Mouse (Mus musculus) CH12.LX (cell line): Measurements from ENCODE around the gene 4930503B20Rik. TPM values are rescaled to one million over a fixed set of nuclear protein-coding genes. Genes with fewer than 3 reads are reported as not detected.

ENCODE experiments used
- DNase-seq: peaks from one replicate; pipeline ENCODE4 v3.0.0-alpha.2; 2013; ENCODE audit errors: extremely low read depth
- H3K27ac ChIP-seq: 2 replicates; pipeline ENCODE4 v1.5.1; 2012; ENCODE audit warnings: low read depth, mild to moderate bottlenecking, control low read depth, moderate library complexity; ENCODE audit not compliant: insufficient read depth
- H3K27me3 ChIP-seq: replicated peaks from 2 replicates; pipeline ENCODE3; 2012; ENCODE audit warnings: inconsistent platforms
- H3K36me3 ChIP-seq, 2 experiments: replicated peaks in 1 of 2; 2 replicates each; pipeline versions ENCODE3 to v1.6.1; 2012; ENCODE audit warnings: inconsistent platforms in 1 of 2, low read length in 1 of 2, mild to moderate bottlenecking in 1 of 2, mixed read lengths in 1 of 2, moderate library complexity in 1 of 2; ENCODE audit not compliant: control insufficient read depth in 1 of 2, insufficient read depth in 1 of 2
- H3K4me1 ChIP-seq, 2 experiments: 2 replicates each; pipeline ENCODE4 v1.6.1; 2012; ENCODE audit warnings: inconsistent platforms in 1 of 2, moderate library complexity in 1 of 2; ENCODE audit not compliant: insufficient read depth in 2 of 2, control insufficient read depth in 1 of 2
- H3K4me2 ChIP-seq: 2 replicates; pipeline ENCODE4 v1.6.1; 2012; ENCODE audit warnings: low read depth, mild to moderate bottlenecking, control low read depth; ENCODE audit not compliant: poor library complexity, insufficient read depth, severe bottlenecking
- H3K4me3 ChIP-seq, 3 experiments: fragments of 150-350 bp in 1 of 3; sonication (generic) in 1 of 3; replicated peaks in 1 of 3; 2 replicates each; pipeline versions ENCODE3 to v1.5.1; 2011 to 2012; ENCODE audit warnings: low read depth in 2 of 3, low read length in 2 of 3, mild to moderate bottlenecking in 2 of 3, moderate library complexity in 2 of 3, control low read depth in 1 of 3, improper control_type of control experiment in 1 of 3, inconsistent platforms in 1 of 3, mixed read lengths in 1 of 3; ENCODE audit not compliant: poor library complexity in 1 of 3
- H3K79me2 ChIP-seq: replicated peaks from 2 replicates; pipeline ENCODE4 v1.6.1; 2012; ENCODE audit warnings: mild to moderate bottlenecking, moderate library complexity; ENCODE audit not compliant: control insufficient read depth, poor library complexity, insufficient read depth, severe bottlenecking; ENCODE audit errors: extremely low read depth
- H3K9ac ChIP-seq: 2 replicates; pipeline ENCODE4 v1.6.1; 2012; ENCODE audit warnings: low read depth, mild to moderate bottlenecking, control low read depth, moderate library complexity; ENCODE audit not compliant: insufficient read depth
- H3K9me3 ChIP-seq: replicated peaks from 2 replicates; pipeline ENCODE3; 2012; ENCODE audit warnings: low read length, inconsistent platforms, mixed read lengths
- BHLHE40 ChIP-seq: IDR thresholded peaks from 2 replicates; pipeline ENCODE4 v1.6.1; 2011; ENCODE audit warnings: mild to moderate bottlenecking, low read depth, low read length, improper control_type of control experiment
- CHD1 ChIP-seq: IDR thresholded peaks from 2 replicates; pipeline ENCODE4 v1.6.1; 2012; ENCODE audit warnings: low read depth, low read length, improper control_type of control experiment, inconsistent platforms
- CHD2 ChIP-seq: IDR thresholded peaks from 2 replicates; pipeline ENCODE4 v1.6.1; 2011; ENCODE audit warnings: low read length, improper control_type of control experiment
- E2F4 ChIP-seq: IDR thresholded peaks from 2 replicates; pipeline ENCODE4 v1.6.1; 2011; ENCODE audit warnings: low read depth, low read length, improper control_type of control experiment; ENCODE audit not compliant: insufficient replicate concordance
- EP300 ChIP-seq: IDR thresholded peaks from 2 replicates; pipeline ENCODE4 v1.6.1; 2011; ENCODE audit warnings: low read length, improper control_type of control experiment
- ETS1 ChIP-seq: conservative IDR thresholded peaks from 2 replicates; pipeline ENCODE4 v1.6.1; 2012; ENCODE audit warnings: low read depth, mild to moderate bottlenecking, inconsistent platforms, low read length, improper control_type of control experiment, moderate library complexity
- HCFC1 ChIP-seq: IDR thresholded peaks from 2 replicates; pipeline ENCODE4 v1.6.1; 2012; ENCODE audit warnings: low read depth, mild to moderate bottlenecking, inconsistent platforms, low read length, improper control_type of control experiment
- IRF4 ChIP-seq: IDR thresholded peaks from 2 replicates; pipeline ENCODE4 v1.6.1; 2014; ENCODE audit warnings: low read depth, mild to moderate bottlenecking, inconsistent platforms, low read length, improper control_type of control experiment
- JUN ChIP-seq: IDR thresholded peaks from 2 replicates; pipeline ENCODE4 v1.6.1; 2011; ENCODE audit warnings: low read depth, mild to moderate bottlenecking, low read length, improper control_type of control experiment, moderate library complexity; ENCODE audit not compliant: insufficient read depth
- JUND ChIP-seq: conservative IDR thresholded peaks from 2 replicates; pipeline ENCODE4 v1.6.1; 2011; ENCODE audit warnings: low read depth, low read length, improper control_type of control experiment
- KAT2A ChIP-seq: IDR thresholded peaks from 2 replicates; pipeline ENCODE4 v1.6.1; 2012; ENCODE audit warnings: low read length, improper control_type of control experiment, inconsistent platforms; ENCODE audit not compliant: insufficient replicate concordance
- MEF2A ChIP-seq: IDR thresholded peaks from 2 replicates; pipeline ENCODE4 v1.6.1; 2014; ENCODE audit warnings: low read depth, mild to moderate bottlenecking, inconsistent platforms, low read length, improper control_type of control experiment, borderline replicate concordance
- MXI1 ChIP-seq: IDR thresholded peaks from 2 replicates; pipeline ENCODE4 v1.6.1; 2011; ENCODE audit warnings: mild to moderate bottlenecking, low read depth, low read length, improper control_type of control experiment
- MYC ChIP-seq: IDR thresholded peaks from 2 replicates; pipeline ENCODE4 v1.6.1; 2011; ENCODE audit warnings: low read depth, mild to moderate bottlenecking, improper control_type of control experiment, low read length
- NELFE ChIP-seq: IDR thresholded peaks from 2 replicates; pipeline ENCODE4 v1.6.1; 2011; ENCODE audit warnings: low read depth, low read length, improper control_type of control experiment
- POLR2A ChIP-seq: IDR thresholded peaks from 2 replicates; pipeline ENCODE4 v1.6.1; 2011; ENCODE audit warnings: low read depth, mild to moderate bottlenecking, improper control_type of control experiment, low read length
- POLR2AphosphoS2 ChIP-seq: IDR thresholded peaks from 2 replicates; pipeline ENCODE4 v1.6.1; 2011; ENCODE audit warnings: low read depth, low read length, improper control_type of control experiment
- RAD21 ChIP-seq: IDR thresholded peaks from 2 replicates; pipeline ENCODE4 v1.6.1; 2011; ENCODE audit warnings: low read depth, mild to moderate bottlenecking, low read length, improper control_type of control experiment, moderate library complexity
- SIN3A ChIP-seq: IDR thresholded peaks from 2 replicates; pipeline ENCODE4 v1.6.1; 2012; ENCODE audit warnings: low read length, improper control_type of control experiment, inconsistent platforms
- TBP ChIP-seq: conservative IDR thresholded peaks from 2 replicates; pipeline ENCODE4 v1.6.1; 2011; ENCODE audit warnings: low read depth, low read length, improper control_type of control experiment
- USF1 ChIP-seq: IDR thresholded peaks from 2 replicates; pipeline ENCODE4 v1.6.1; 2014; ENCODE audit warnings: low read depth, mild to moderate bottlenecking, inconsistent platforms, low read length, improper control_type of control experiment
- USF2 ChIP-seq: conservative IDR thresholded peaks from 2 replicates; pipeline ENCODE4 v1.6.1; 2011; ENCODE audit warnings: low read depth, low read length, improper control_type of control experiment
- ZC3H11A ChIP-seq: IDR thresholded peaks from 2 replicates; pipeline ENCODE4 v1.6.1; 2012; ENCODE audit warnings: low read depth, mild to moderate bottlenecking, inconsistent platforms, low read length, improper control_type of control experiment
- ZNF384 ChIP-seq: IDR thresholded peaks from 2 replicates; pipeline ENCODE4 v1.6.1; 2012; ENCODE audit warnings: low read depth, low read length, improper control_type of control experiment, inconsistent platforms
- dilution Hi-C: fragments of 300-500 bp; cut with MboI; formaldehyde crosslinking; loops from 2 replicates; pipeline ENCODE4 v1.14.3; 2020; ENCODE audit warnings: low sequenced_read_pairs; ENCODE audit not compliant: extremely low pct_unique_long_range_greater_than_20kb, extremely low pct_ligation_motif_present
- in situ Hi-C: fragments of 300-500 bp; cut with MboI; formaldehyde crosslinking; loops from 3 replicates; pipeline ENCODE4 v1.14.3; 2019; ENCODE audit warnings: low sequenced_read_pairs, low pct_ligation_motif_present, low pct_unique_long_range_greater_than_20kb, mixed read lengths
- polyA plus RNA-seq: library from polyadenylated mRNA; unstranded; fragments of >175 nt; gene quantifications from 2 replicates; pipeline ENCODE4 v1.2.1, GENCODE M21; 2012; ENCODE audit warnings: low read depth; ENCODE audit not compliant: insufficient read length
- total RNA-seq, 2 experiments: library from RNA; depleted of rRNA; stranded (reverse); fragments of 300-350 nt in 1 of 2; fragments of >200 nt in 1 of 2; gene quantifications; 2 replicates each; pipeline ENCODE4 v1.2.3; 2012 to 2014

The 4930503B20Rik gene
- total and polyA plus RNA-seq, 3 experiments, result not detected

- no peak overlapping the region for H3K27ac ChIP-seq
- no peaks in the 10 kb centered on the region for H3K27me3 ChIP-seq
- no peak for DNase-seq
- no peak overlapping the region for H3K4me2 ChIP-seq
- H3K36me3 ChIP-seq, result no peaks in the 10 kb centered on the region
- H3K4me3 ChIP-seq, result no peak overlapping the region
- no peaks in the 10 kb centered on the region for H3K9me3 ChIP-seq
- peaks cover 0 to 2% of the 10 kb centered on the region in 2 experiments; a peak in 2 of 4 replicates for H3K4me1 ChIP-seq
- no peaks in the 10 kb centered on the region for H3K79me2 ChIP-seq
- dilution Hi-C loops (no loop called here), in situ Hi-C loops (no loop called here)
- TF ChIP-seq IRF4 (no peak), JUN (no peak), ZNF384 (no peak)
- no peak overlapping the region for H3K9ac ChIP-seq
These were observed 9.2 kb downstream of the 4930503B20Rik start for GRCm38 (mm10) chr3:146641818-146642427.

GRCm38 (mm10) chr3:146632506-146632905 is 18.6 kb downstream of the 4930503B20Rik start:
- TF ChIP-seq EP300, result no peak
- no peak for TF ChIP-seq HCFC1
- TF ChIP-seq, all 38 proteins: peak for 0
- dilution Hi-C loops (no loop called here), in situ Hi-C loops (no loop called here)
- Histone ChIP-seq H3K4me1 (peaks cover 2 to 10% of the 10 kb centered on the region in 2 experiments; a peak in 2 of 4 replicates), H3K4me2 (no peak overlapping the region), H3K4me3 (no peak overlapping the region), H3K36me3 (no peaks in the 10 kb centered on the region), H3K9ac (no peak overlapping the region), H3K27me3 (no peaks in the 10 kb centered on the region), H3K79me2 (no peaks in the 10 kb centered on the region), H3K9me3 (no peaks in the 10 kb centered on the region), H3K27ac (no peak overlapping the region)
- no peak for DNase-seq

- H3K4me2 ChIP-seq, result peak overlapping the region; percentile 63
- no peak overlapping the region for H3K27ac ChIP-seq
- peak overlapping the region in 1 of 3 experiments; percentile 17 for H3K4me3 ChIP-seq
- H3K9ac ChIP-seq, result no peak overlapping the region; the same call in 1 of the 2 replicates
- H3K9me3 ChIP-seq, result no peaks in the 10 kb centered on the region
- no peaks in the 10 kb centered on the region for H3K36me3 ChIP-seq
- H3K4me1 ChIP-seq, result peaks cover 2 to 10% of the 10 kb centered on the region in 2 experiments; a peak in 2 of 4 replicates
- no peaks in the 10 kb centered on the region for H3K27me3 ChIP-seq
- no peaks in the 10 kb centered on the region for H3K79me2 ChIP-seq
- no peak for DNase-seq
- in situ Hi-C loops (no loop called here), dilution Hi-C loops (no loop called here)
- no peak for TF ChIP-seq POLR2A
- TF ChIP-seq TBP, result no peak
- peak; percentile 30; the same call in 1 of the 2 replicates for TF ChIP-seq HCFC1
- no peak for TF ChIP-seq CHD2
- TF ChIP-seq KAT2A, result no peak
- TF ChIP-seq USF1, result no peak
- TF ChIP-seq BHLHE40, result peak; percentile 61
- no peak for TF ChIP-seq ZC3H11A
- TF ChIP-seq POLR2AphosphoS2, result no peak
- TF ChIP-seq MXI1, result no peak
- no peak for TF ChIP-seq USF2
- TF ChIP-seq E2F4, result no peak
- TF ChIP-seq RAD21, result no peak
- TF ChIP-seq JUND, result no peak
- no peak for TF ChIP-seq MEF2A
- no peak for TF ChIP-seq SIN3A
- TF ChIP-seq NELFE, result 0 out of 2 replicates have a peak, but pooled peaks have one; percentile 11
- TF ChIP-seq MYC, result no peak
- TF ChIP-seq CHD1, result no peak
- TF ChIP-seq ETS1, result no peak
- TF ChIP-seq EP300, result no peak
These were observed 22.7 kb downstream of the 4930503B20Rik start for GRCm38 (mm10) chr3:146628227-146628982.
